Mouse (Mus musculus): ENCODE measurements at regions not wholly inside any gene's neighbourhood (a gene's known extent, or its start where the extent isn't known, plus 50 kb on each side); places are given as distances from the start of the nearest gene placed in this dataset.

- Histone ChIP-seq H3K9me3 (ENCODE audit: control insufficient read depth, low read length) (no peaks in the 10 kb centered on the region), H3K4me1 (ENCODE audit: control insufficient read depth, insufficient read depth, low read depth, low read length) (no peaks in the 10 kb centered on the region), H3K27ac (ENCODE audit: low read depth, low read length) (no peak overlapping the region), H3K4me3 (ENCODE audit: low read length) (no peak overlapping the region), H3K27me3 (replicated peaks; ENCODE audit: control insufficient read depth, insufficient read depth, low read length) (no peaks in the 10 kb centered on the region), H3K36me3 (ENCODE audit: control insufficient read depth, insufficient read depth, low read length) (no peaks in the 10 kb centered on the region), H3K4me2 (ENCODE audit: low read length) (no peak overlapping the region), H3K9ac (ENCODE audit: low read depth, low read length) (no peak overlapping the region)
- ATAC-seq, result no peak
- WGBS, result 77% methylated on average over 2 of the region's 2 CpGs
These were observed 547.7 kb downstream of the Bnc2 start for GRCm38 (mm10) chr4:84127380-84127779.

DNA sequence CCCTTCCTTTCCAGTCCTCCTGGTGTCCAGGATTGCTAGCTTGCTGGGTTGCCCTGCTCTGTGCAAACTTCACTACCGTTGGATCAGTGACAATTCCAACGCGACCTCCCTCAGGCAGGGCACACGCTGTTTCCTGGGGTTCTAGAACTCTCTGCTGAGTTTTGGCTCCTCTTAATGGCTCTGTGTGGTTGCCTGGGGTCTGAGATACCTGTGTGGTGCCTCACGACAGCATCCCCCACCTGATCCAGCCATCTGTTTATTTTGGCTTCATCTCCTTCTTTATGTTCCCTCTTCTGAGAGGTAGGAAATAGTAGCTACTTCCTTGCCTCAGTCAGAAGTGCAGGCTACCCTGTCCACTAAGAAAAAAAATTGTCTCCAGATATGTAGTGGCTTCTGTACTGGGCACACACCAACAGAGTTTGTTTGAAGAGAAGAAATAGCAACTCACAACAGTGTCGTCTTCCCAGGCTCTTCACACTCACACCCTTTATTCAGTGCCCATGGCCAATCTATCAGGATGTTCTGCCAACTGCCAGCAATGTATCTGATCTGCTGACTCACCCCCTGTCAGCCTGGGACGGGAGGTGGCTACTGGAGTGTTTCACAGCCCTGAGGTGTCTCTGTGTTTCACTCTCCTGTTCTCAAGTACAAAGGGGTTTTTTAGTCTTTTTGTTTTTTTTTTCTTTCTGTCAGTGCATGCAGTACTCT lies 544.1 kb downstream of the Bnc2 start:
- no peaks in the 10 kb centered on the region for H3K9me3 ChIP-seq (ENCODE audit: control insufficient read depth, low read length)
- no peak overlapping the region for H3K4me2 ChIP-seq (ENCODE audit: low read length)
- H3K27me3 ChIP-seq (replicated peaks; ENCODE audit: control insufficient read depth, insufficient read depth, low read length), result no peaks in the 10 kb centered on the region
- H3K27ac ChIP-seq (ENCODE audit: low read depth, low read length), result no peak overlapping the region
- no peak overlapping the region for H3K9ac ChIP-seq (ENCODE audit: low read depth, low read length)
- H3K4me3 ChIP-seq (ENCODE audit: low read length), result no peak overlapping the region
- 59% methylated on average over 7 of the region's 7 CpGs for WGBS
- no peaks in the 10 kb centered on the region for H3K4me1 ChIP-seq (ENCODE audit: control insufficient read depth, insufficient read depth, low read depth, low read length)
- no peaks in the 10 kb centered on the region for H3K36me3 ChIP-seq (ENCODE audit: control insufficient read depth, insufficient read depth, low read length)
- ATAC-seq, result peak; percentile 54; the same call in 1 of the 2 replicates

GRCm38 (mm10) chr4:84135740-84136139 lies 539.3 kb downstream of the Bnc2 start:
- H3K27me3 ChIP-seq (replicated peaks; ENCODE audit: control insufficient read depth, insufficient read depth, low read length), result no peaks in the 10 kb centered on the region
- H3K9me3 ChIP-seq (ENCODE audit: control insufficient read depth, low read length), result no peaks in the 10 kb centered on the region
- H3K36me3 ChIP-seq (ENCODE audit: control insufficient read depth, insufficient read depth, low read length), result no peaks in the 10 kb centered on the region
- H3K4me1 ChIP-seq (ENCODE audit: control insufficient read depth, insufficient read depth, low read depth, low read length), result no peaks in the 10 kb centered on the region
- no peak overlapping the region for H3K27ac ChIP-seq (ENCODE audit: low read depth, low read length)
- H3K9ac ChIP-seq (ENCODE audit: low read depth, low read length), result no peak overlapping the region
- no peak overlapping the region for H3K4me3 ChIP-seq (ENCODE audit: low read length)
- 82% methylated on average over 10 of the region's 10 CpGs for WGBS
- no peak for ATAC-seq
- no peak overlapping the region for H3K4me2 ChIP-seq (ENCODE audit: low read length)

GRCm38 (mm10) chr4:84137171-84137919 lies 537.7 kb downstream of the Bnc2 start:
- WGBS, result 48% methylated on average over 14 of the region's 14 CpGs
- no peak overlapping the region for H3K27ac ChIP-seq (ENCODE audit: low read depth, low read length)
- no peaks in the 10 kb centered on the region for H3K27me3 ChIP-seq (replicated peaks; ENCODE audit: control insufficient read depth, insufficient read depth, low read length)
- no peaks in the 10 kb centered on the region for H3K4me1 ChIP-seq (ENCODE audit: control insufficient read depth, insufficient read depth, low read depth, low read length)
- no peaks in the 10 kb centered on the region for H3K36me3 ChIP-seq (ENCODE audit: control insufficient read depth, insufficient read depth, low read length)
- H3K9me3 ChIP-seq (ENCODE audit: control insufficient read depth, low read length), result no peaks in the 10 kb centered on the region
- peak; percentile 86 for ATAC-seq
- H3K4me3 ChIP-seq (ENCODE audit: low read length), result no peak overlapping the region
- no peak overlapping the region for H3K9ac ChIP-seq (ENCODE audit: low read depth, low read length)
- H3K4me2 ChIP-seq (ENCODE audit: low read length), result no peak overlapping the region

DNA sequence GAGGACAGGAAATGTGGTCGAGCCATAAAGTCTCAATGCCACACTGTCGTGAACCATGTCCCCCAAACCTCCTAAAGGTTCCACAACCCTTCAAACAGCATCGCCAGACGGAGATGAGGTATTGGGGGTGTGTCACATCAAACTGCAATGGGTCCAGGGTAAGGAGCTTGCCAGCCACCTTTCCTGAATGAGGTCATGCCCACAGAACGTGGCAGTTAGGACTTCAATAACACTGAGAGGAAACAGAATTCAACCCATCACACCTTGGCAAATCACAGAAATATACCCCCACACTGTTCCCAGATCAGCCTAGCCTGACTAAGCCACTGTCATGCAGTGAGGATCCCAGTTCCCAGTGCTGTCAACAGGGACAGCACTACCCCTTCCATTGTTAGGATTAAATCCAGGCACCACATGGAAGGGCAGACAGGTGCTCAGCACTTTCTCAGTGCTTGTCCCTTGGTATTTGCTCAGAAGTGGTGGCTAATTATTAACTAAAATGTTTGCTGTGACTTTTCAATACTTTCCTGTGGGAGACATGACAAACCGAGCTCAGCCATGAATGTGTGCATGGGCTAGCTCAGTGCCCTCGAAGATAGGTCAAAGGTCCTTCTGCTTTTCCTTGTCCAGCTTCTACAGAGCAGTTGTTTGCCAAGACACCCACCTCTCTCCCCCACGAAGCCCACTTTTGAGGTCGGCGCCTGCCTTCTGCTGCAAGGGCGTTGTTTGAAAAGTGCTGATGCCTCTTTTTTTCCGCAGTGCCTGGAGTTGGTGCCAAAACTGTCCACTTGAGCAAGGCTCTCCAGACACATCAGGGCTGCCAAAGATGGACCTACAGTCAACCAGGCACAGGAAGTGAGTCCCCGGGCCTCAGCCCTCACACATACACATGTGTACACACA lies 525.7 kb downstream of the Bnc2 start:
- Histone ChIP-seq H3K4me1 (ENCODE audit: control insufficient read depth, insufficient read depth, low read depth, low read length) (0 out of 2 replicates have a peak, but pooled peaks cover 7% of the 10 kb centered on the region), H3K36me3 (ENCODE audit: control insufficient read depth, insufficient read depth, low read length) (no peaks in the 10 kb centered on the region)

DNA sequence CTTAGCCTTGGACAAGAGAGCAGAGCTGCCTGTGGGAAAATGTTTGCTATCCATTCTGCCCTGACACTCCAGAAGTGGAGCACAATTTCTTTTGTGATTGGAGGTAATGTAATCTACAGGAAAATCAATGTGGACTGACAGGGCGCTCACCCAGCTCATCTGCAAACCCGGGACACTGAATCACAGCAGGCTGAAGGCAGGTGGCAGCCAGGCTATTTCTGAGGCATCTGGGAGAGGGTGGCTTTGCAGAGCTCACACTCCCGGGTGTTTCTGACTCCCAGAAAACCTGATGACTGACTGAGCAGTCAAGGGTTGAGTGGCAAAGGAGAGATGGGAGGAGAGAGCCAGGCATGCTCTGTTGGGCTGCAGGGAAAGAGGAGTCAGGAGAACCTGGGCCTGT lies 524.4 kb downstream of the Bnc2 start:
- H3K4me3 ChIP-seq (ENCODE audit: low read length), result no peak overlapping the region
- no peaks in the 10 kb centered on the region for H3K36me3 ChIP-seq (ENCODE audit: control insufficient read depth, insufficient read depth, low read length)
- ATAC-seq, result peak; percentile 40; the same call in 1 of the 2 replicates
- H3K27me3 ChIP-seq (replicated peaks; ENCODE audit: control insufficient read depth, insufficient read depth, low read length), result no peaks in the 10 kb centered on the region
- H3K9ac ChIP-seq (ENCODE audit: low read depth, low read length), result peak overlapping the region; percentile 31; the same call in 1 of the 2 replicates
- no peak overlapping the region for H3K27ac ChIP-seq (ENCODE audit: low read depth, low read length)
- H3K9me3 ChIP-seq (ENCODE audit: control insufficient read depth, low read length), result no peaks in the 10 kb centered on the region
- no peak overlapping the region for H3K4me2 ChIP-seq (ENCODE audit: low read length)
- H3K4me1 ChIP-seq (ENCODE audit: control insufficient read depth, insufficient read depth, low read depth, low read length), result 0 out of 2 replicates have a peak, but pooled peaks cover 7% of the 10 kb centered on the region
- WGBS, result 36% methylated on average over 3 of the region's 3 CpGs

More for the DNA sequence above, 525.7 kb downstream of the Bnc2 start:
- no peak overlapping the region for H3K9ac ChIP-seq (ENCODE audit: low read depth, low read length)
- H3K4me2 ChIP-seq (ENCODE audit: low read length), result no peak overlapping the region
- WGBS, result 83% methylated on average over 13 of the region's 13 CpGs
- H3K4me3 ChIP-seq (ENCODE audit: low read length), result no peak overlapping the region
- H3K9me3 ChIP-seq (ENCODE audit: control insufficient read depth, low read length), result no peaks in the 10 kb centered on the region
- ATAC-seq, result no peak
- H3K27me3 ChIP-seq (replicated peaks; ENCODE audit: control insufficient read depth, insufficient read depth, low read length), result no peaks in the 10 kb centered on the region
- no peak overlapping the region for H3K27ac ChIP-seq (ENCODE audit: low read depth, low read length)

DNA sequence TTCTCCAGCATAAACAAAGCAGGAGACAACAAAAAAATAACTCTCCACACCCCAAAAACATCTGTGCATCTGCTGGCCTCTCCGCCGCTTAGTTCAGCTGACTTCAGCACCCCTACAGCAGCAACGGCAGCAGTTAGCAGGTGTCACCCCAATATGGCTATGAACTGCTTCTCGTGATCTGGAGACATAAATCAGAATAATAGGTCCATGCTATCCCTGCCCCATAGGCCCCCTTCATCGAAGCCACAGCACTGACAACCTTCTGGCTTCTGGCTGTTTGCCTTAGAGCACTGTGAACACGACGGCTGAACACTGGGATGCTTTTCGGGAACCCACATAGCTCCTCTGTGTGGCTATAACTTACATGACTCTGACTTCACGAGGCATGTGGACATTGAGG lies 523.8 kb downstream of the Bnc2 start:
- 65% methylated on average over 9 of the region's 9 CpGs for WGBS
- no peaks in the 10 kb centered on the region for H3K9me3 ChIP-seq (ENCODE audit: control insufficient read depth, low read length)
- ATAC-seq, result no peak; the same call in 1 of the 2 replicates
- H3K9ac ChIP-seq (ENCODE audit: low read depth, low read length), result no peak overlapping the region
- no peak overlapping the region for H3K27ac ChIP-seq (ENCODE audit: low read depth, low read length)
- H3K27me3 ChIP-seq (replicated peaks; ENCODE audit: control insufficient read depth, insufficient read depth, low read length), result no peaks in the 10 kb centered on the region
- no peak overlapping the region for H3K4me2 ChIP-seq (ENCODE audit: low read length)
- H3K4me1 ChIP-seq (ENCODE audit: control insufficient read depth, insufficient read depth, low read depth, low read length), result 0 out of 2 replicates have a peak, but pooled peaks cover 7% of the 10 kb centered on the region
- no peak overlapping the region for H3K4me3 ChIP-seq (ENCODE audit: low read length)
- no peaks in the 10 kb centered on the region for H3K36me3 ChIP-seq (ENCODE audit: control insufficient read depth, insufficient read depth, low read length)

DNA sequence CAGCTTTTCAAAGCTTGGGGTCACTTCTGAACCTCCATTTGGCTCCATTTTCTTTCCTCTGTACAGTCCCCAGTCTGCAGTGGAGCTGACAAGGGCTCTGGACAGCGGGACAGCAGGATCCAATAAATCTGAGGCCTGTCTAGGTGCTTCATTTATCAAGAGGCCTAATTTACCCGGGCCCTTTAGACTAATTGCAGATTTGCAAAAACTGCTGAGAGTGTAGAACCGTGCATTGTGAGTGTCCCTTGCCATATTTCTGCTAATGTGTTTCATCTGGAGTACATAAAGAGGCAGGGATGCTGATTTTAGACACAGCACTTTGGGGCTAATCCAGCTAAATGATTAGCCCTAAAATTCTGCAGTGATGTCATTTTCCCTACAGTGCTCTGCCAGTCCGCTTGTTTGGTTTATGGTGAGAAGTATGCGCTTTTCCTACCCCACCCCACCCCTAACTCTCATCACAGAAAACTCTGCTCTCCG lies 523.1 kb downstream of the Bnc2 start:
- 49% methylated on average over 6 of the region's 6 CpGs for WGBS
- ATAC-seq, result peak; percentile 77
- no peak overlapping the region for H3K27ac ChIP-seq (ENCODE audit: low read depth, low read length)

More for the DNA sequence above, 523.1 kb downstream of the Bnc2 start:
- H3K27me3 ChIP-seq (replicated peaks; ENCODE audit: control insufficient read depth, insufficient read depth, low read length), result no peaks in the 10 kb centered on the region
- no peak overlapping the region for H3K9ac ChIP-seq (ENCODE audit: low read depth, low read length)
- H3K4me2 ChIP-seq (ENCODE audit: low read length), result no peak overlapping the region
- no peaks in the 10 kb centered on the region for H3K9me3 ChIP-seq (ENCODE audit: control insufficient read depth, low read length)
- no peaks in the 10 kb centered on the region for H3K36me3 ChIP-seq (ENCODE audit: control insufficient read depth, insufficient read depth, low read length)
- H3K4me3 ChIP-seq (ENCODE audit: low read length), result no peak overlapping the region
- 0 out of 2 replicates have a peak, but pooled peaks cover 7% of the 10 kb centered on the region for H3K4me1 ChIP-seq (ENCODE audit: control insufficient read depth, insufficient read depth, low read depth, low read length)
